ENCODE assay signal across 7 mouse cellular contexts in the genomic region with DNA sequence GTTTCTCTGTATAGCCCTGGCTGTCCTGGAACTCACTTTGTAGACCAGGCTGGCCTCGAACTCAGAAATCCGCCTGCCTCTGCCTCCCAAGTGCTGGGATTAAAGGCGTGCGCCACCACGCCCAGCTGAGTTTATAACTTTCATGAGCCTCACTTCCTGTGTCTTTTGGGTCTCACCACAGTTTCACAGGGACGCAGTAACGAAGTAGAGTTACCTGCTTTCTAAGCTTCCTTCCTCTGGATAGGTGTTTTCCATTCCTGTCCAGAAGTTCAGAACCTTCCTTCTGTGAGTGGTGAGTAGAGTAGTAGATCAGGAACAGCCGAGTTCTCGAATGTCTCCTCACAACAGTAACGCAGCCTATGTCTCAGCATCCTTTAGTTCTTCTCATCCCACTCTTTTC. TPM values are rescaled to one million over a fixed set of nuclear protein-coding genes. Genes with fewer than 3 reads are reported as not detected.
DNase-seq lines count a peak whose midpoint lies in the region; ATAC-seq and TF ChIP-seq lines count a peak whose summit lies in the region.
"Not testable (repeated sequence)": the region's sequence is repeated elsewhere in the genome, so short reads cannot be mapped to it uniquely, and the experiment has no call there.

No protein-coding gene starts in this region.

- dilution Hi-C loops in CH12.LX (cut with MboI; ENCODE audit: extremely low pct_ligation_motif_present, extremely low pct_unique_long_range_greater_than_20kb, low sequenced_read_pairs): not testable (repeated sequence)

- TF ChIP-seq CTCF in CH12.LX (conservative IDR thresholded peaks at IDR 0.05 in 1 of 2, IDR thresholded peaks at IDR 0.05 in 1 of 2; ENCODE audit: low read depth in 2 of 2, low read length in 2 of 2): not testable (repeated sequence)

- peak overlapping the region; percentile 42 for H3K27ac ChIP-seq in CH12.LX (ENCODE audit: insufficient read depth, low read depth)

- peak; percentile 43 for DNase-seq in CD4-positive, CD25-positive, alpha-beta regulatory T cell, adult 2 months (ENCODE audit: low read depth, low spot score)
- peak; percentile 18 for DNase-seq in CH12.LX (ENCODE audit: extremely low read depth)
- peak; percentile 64 for DNase-seq in induced T-regulatory cell, adult 2 months (ENCODE audit: low read depth)
- peak; percentile 39 for DNase-seq in splenic B cell, adult 2 months (ENCODE audit: low read depth, low spot score)

- H3K4me1 ChIP-seq in CH12.LX (ENCODE audit: control insufficient read depth in 1 of 2, insufficient read depth in 2 of 2): peaks cover 29 to 48% of the 10 kb centered on the region in 2 experiments

- not testable (repeated sequence) for H3K9me3 ChIP-seq in CH12.LX (replicated peaks; ENCODE audit: low read length)

- TF ChIP-seq POLR2A in CH12.LX (IDR thresholded peaks at IDR 0.05; ENCODE audit: low read depth, low read length): not testable (repeated sequence)

- not testable (repeated sequence) for TF ChIP-seq RAD21 in CH12.LX (IDR thresholded peaks at IDR 0.05; ENCODE audit: low read depth, low read length)

- peak overlapping the region; percentile 42; the same call in 1 of the 2 replicates for H3K4me2 ChIP-seq in CH12.LX (ENCODE audit: insufficient read depth, low read depth, poor library complexity, severe bottlenecking)

- H3K9ac ChIP-seq in CH12.LX (ENCODE audit: insufficient read depth, low read depth): not testable (repeated sequence)

- peak; percentile 77 for ATAC-seq in CD4-positive, CD25-positive, alpha-beta regulatory T cell, adult 4 months
- peak; percentile 64 for ATAC-seq in activated CD4-positive, CD25-positive, alpha-beta regulatory T cell, adult 4 months
- ATAC-seq in inflammation-experienced regulatory T-cells, adult 6 months: peak; percentile 67

- TF ChIP-seq EP300 in CH12.LX (IDR thresholded peaks at IDR 0.05; ENCODE audit: low read length): not testable (repeated sequence)

- not testable (repeated sequence) for H3K27me3 ChIP-seq in CH12.LX (replicated peaks); splenic B cell, adult 2 months (ENCODE audit: control insufficient read depth, insufficient read depth, low read length, poor library complexity, severe bottlenecking)

- peaks cover 51 to 74% of the 10 kb centered on the region in 2 experiments for H3K36me3 ChIP-seq in CH12.LX (replicated peaks in 1 of 2; ENCODE audit: control insufficient read depth in 1 of 2, insufficient read depth in 1 of 2, low read length in 1 of 2)
- H3K36me3 ChIP-seq in splenic B cell, adult 2 months (ENCODE audit: control insufficient read depth, insufficient read depth, low read length, poor library complexity, severe bottlenecking): not testable (repeated sequence)

- in situ Hi-C loops in CH12.LX (cut with MboI; ENCODE audit: low pct_ligation_motif_present, low pct_unique_long_range_greater_than_20kb, low sequenced_read_pairs): not testable (repeated sequence)

- H3K79me2 ChIP-seq in CH12.LX (replicated peaks; ENCODE audit: control insufficient read depth, extremely low read depth, insufficient read depth, poor library complexity, severe bottlenecking): peaks cover 94% of the 10 kb centered on the region

- H3K4me3 ChIP-seq in CH12.LX (replicated peaks in 1 of 3; ENCODE audit: low read depth in 2 of 3, low read length in 2 of 3, poor library complexity in 1 of 3): peak overlapping the region in 1 of 3 experiments; percentile 7

RNA-seq across cellular contexts. Expression of gene Swap70, which starts 9.6 kb away (rescaled TPM):
- polyA plus RNA-seq in CD4-positive, CD25-positive, alpha-beta regulatory T cell, adult 4 months (2017; shearing (Covaris generic)): 10 to 100 TPM; 55.9 to 89.2 TPM
- 296 and 297 TPM in 2 replicates for total RNA-seq in CH12.LX (2012; rRNA removed)
- total RNA-seq in CH12.LX (2014; rRNA removed): 398 and 409 TPM in 2 replicates
- polyA plus RNA-seq in CH12.LX (2012; ENCODE audit: insufficient read length, low read depth): 370 and 388 TPM in 2 replicates
- 10 to 100 TPM; 38.4 to 43.6 TPM for polyA plus RNA-seq in activated CD4-positive, CD25-positive, alpha-beta regulatory T cell, adult 4 months (2017; shearing (Covaris generic))
- polyA plus RNA-seq in inflammation-experienced regulatory T-cells, adult 6 months (2017; shearing (Covaris generic)): 10 to 100 TPM; 28.6 to 38.2 (median 31.7) TPM
